Mouse (Mus musculus) C2C12 (cell line): ENCODE results near the gene Caln1.

Experiments
- MAX ChIP-seq: IDR thresholded peaks from one replicate; pipeline ENCODE4 v1.6.1; 2011; ENCODE audit warnings: mild to moderate bottlenecking, control low read depth
- USF1 ChIP-seq: IDR thresholded peaks from one replicate; pipeline ENCODE4 v1.6.1; 2011; ENCODE audit warnings: low read depth, mild to moderate bottlenecking, control low read depth, moderate library complexity

- no peak for TF ChIP-seq USF1
- no peak for TF ChIP-seq MAX
Observed at GRCm38 (mm10) chr5:130811266-130811665, 442.0 kb downstream of the Caln1 start.
